Mouse (Mus musculus) urinary bladder, postnatal 25 days (tissue): ENCODE results near the gene Mrpl36.

ENCODE experiments used
- DNase-seq: peaks from one replicate; pipeline ENCODE4 v3.0.0; 2022; ENCODE audit warnings: low spot score

The Mrpl36 gene

GRCm38 (mm10) chr13:73346743-73347142 lies 18.4 kb downstream of the Mrpl36 start:
- no peak for DNase-seq

- no peak for DNase-seq
These were observed 18.9 kb downstream of the Mrpl36 start for GRCm38 (mm10) chr13:73347171-73347570.

GRCm38 (mm10) chr13:73347922-73348650 lies 19.8 kb downstream of the Mrpl36 start:
- no peak for DNase-seq

- DNase-seq = no peak
These were observed 22.4 kb downstream of the Mrpl36 start for GRCm38 (mm10) chr13:73350741-73351140.

DNA sequence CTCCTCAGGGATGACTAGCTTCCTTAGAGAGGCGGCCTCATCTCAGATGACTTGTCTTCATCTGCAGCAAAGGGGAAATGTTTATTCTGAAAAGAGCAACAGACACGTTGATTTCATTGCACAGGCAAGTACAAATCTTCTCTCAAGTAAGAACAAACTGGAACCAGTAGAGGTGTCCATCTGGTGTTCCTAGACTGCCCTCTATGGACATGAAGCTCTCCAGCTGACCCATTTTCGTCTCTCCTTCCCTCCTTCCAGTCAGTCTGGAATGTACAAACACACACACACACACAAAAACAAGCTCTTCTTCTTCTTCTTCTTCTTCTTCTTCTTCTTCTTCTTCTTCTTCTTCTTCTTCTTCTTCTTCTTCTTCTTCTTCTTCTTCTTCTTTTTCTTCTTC lies 23.6 kb downstream of the Mrpl36 start:
- DNase-seq = no peak

GRCm38 (mm10) chr13:73352491-73352890 lies 24.2 kb downstream of the Mrpl36 start:
- DNase-seq = no peak

- DNase-seq = no peak
These were observed 28.8 kb downstream of the Mrpl36 start for GRCm38 (mm10) chr13:73357106-73357505.

DNA sequence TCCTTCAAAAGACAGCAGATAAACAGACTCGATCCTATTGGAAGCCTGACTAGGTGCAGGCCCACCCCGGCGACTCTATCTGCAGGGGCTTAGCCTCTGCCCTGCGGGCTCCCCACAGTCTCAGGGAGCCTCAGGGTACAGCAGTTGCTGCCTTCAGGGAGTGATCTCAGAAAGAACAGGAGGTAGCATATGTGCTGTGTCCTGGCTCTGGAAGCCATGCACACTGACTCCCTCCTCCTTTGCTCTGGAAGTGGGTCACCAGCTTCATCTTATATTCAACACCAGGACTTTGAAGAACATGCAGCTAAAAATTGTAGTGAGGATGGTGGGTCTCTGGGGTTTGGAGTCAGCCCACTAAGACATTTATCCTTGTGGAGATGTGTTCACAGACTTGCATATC lies 45.1 kb downstream of the Mrpl36 start:
- no peak for DNase-seq

- DNase-seq = no peak
These were observed 46.3 kb downstream of the Mrpl36 start for GRCm38 (mm10) chr13:73374612-73375011.

GRCm38 (mm10) chr13:73377637-73378036 lies 49.3 kb downstream of the Mrpl36 start:
- DNase-seq = no peak
